Mouse (Mus musculus) embryo, embryonic 11.5 days (tissue): ENCODE results near the gene Hspb8.
A peak's percentile ranks its signal among the peaks of the same experiment; 100 is the strongest.

Experiments
- DNase-seq: peaks from one replicate; pipeline ENCODE4 v3.0.0-alpha.2; 2012; ENCODE audit warnings: low read depth, low spot score

The Hspb8 gene

DNA sequence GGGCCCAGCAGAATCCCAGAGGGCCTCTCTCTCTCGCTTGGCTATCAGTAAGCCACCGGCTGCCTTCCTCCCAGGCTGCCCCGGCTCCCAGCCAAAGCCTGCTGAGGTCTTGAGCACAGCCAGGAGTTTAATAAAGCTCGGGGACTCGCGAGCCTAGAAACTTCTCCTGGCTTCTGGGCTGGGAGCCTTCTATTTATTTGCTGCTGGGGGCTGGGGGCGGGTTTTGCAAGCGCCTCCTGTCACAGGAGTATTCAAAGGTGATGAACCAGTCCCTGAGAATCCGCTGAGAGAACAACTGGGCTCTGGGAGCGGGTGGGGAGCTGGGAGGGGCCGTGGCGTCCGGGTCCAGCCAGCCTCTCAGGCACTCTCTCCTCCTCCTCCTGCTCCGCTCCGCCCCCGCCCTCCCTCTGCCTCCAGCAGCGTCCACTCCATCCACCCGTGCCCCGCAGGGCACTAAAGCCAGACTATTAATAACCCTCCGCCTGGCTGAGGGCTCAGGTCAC, at the start of gene Hspb8:
Gene Hspb8 (minus strand): TSS at position 166 of the 503 bp plus-strand sequence.
- DNase-seq = peak; percentile 40

DNA sequence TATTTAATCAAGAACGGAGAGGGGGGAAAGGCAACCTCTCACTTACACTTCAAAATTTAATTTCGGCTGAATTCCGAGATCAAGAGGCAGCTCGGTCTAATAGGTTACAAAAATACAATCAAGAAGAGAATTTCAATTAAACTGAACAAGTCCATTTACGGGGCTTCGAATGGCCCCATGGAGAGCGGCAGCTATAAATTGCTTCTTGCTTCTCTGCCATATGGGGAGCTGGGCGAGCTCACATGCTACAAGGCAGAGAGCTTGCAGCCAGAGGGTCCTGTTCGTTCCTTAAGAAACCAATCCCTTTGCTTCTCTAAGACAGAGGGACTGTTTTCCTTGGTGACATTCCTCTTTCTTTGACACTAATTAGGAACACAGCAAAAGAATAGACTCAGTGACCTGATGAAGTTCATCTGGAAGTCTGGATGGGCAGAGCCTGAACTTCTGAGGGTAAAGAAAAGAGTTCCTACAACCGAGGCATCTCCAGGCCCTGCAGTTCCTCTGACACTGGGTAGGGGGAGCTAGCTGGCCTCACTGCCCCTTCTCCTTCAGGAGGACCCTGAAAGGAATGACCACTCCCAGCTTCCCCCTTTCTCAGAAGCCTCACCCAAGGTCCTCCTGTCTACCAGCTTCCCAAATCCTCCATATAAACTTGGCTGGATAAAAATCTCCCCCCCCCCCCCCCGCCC, 38.8 kb upstream of the Hspb8 start:
- DNase-seq = no peak

DNA sequence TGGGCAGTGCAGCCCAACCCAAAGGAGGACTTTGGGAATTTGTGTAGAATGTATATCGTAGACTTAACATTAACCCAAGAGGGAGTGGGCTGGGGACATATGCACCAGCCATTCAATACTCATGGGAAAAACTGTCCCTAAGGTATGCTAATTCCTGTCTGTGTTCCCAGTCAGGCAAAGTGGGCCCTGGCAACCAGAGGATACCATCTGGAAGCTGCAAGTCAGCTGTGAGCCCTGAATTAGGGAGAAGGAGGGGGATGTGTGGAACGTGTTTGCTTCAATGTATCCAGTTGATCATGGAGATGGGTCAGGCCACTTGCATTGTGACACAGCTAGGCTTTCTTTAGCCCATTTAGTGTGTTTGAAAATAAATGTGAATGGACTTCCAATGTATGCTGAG, 37.3 kb upstream of the Hspb8 start:
- DNase-seq = no peak

DNA sequence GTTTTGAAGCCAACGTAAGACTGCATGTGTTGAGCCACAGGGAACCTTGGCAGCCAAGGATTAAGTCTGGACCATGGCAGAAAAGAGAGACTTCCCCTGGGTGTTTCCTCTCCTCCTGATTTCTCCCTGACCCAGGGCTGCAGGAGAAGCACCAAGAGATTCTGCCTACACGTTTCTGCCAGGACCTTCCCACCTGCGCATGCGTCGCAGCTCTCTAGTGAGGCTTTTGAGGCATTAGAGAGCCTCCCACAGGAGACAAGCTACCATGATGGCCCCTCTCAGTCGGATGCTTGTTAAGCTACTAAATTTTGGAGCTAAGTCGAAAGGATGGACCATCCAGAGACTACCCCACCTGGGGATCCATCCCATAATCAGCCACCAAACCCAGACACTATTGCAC, 35.1 kb upstream of the Hspb8 start:
- no peak for DNase-seq

DNA sequence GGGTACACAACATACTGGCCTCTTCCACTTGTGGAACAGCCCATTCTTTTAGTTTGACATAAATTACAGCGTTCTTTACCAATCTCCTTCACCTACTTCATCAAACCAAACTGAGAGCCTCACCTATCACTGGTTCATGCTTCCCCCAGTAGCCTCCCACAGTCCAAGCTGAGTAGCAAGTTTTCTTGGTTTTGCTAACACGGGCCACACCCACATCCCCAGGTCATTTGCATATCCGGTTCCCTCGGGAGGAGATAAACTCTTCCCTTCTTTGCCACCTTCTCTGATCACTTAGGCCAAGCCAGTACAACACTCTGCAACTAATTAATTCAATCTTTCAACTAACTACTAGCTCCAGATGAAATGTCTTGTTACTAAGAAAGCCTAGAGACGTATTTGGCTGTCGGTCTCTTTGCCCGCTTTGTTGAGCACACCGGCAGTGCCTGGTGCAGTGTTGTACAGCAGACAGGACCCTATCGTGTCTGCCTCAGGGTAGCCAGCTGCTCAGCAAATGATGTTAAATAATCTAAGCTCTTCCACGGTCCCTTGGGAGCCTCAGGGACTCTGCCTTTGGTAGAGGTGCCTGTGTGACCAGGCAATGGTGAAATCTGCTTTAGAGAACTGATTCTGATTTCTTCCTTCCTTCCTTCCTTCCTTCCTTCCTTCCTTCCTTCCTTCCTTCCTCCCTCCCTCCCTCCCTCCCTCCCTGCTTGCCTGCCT, 34.3 kb upstream of the Hspb8 start:
- DNase-seq = no peak

DNA sequence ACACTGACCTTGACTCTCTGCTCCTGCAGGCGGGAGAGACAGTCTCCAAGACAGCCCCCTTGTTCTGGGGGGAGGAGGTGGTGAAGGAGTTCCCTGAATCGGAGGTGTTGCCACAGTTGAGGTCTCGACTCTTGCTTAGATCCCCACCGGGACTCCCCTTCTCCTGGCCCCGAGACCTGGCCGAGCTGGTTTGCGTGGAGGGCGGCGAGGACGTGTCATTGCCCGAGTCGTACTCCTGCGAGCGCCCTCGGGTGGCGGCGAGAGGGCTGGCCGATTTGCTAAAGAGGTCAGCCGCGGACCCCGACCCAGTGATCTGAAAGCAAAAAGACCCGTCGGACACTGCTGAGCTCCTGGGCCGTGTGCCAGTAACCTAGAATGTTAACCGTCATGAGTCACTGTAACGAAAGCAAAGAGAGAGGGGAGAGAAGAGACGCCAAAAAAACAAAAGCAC, 30.8 kb upstream of the Hspb8 start:
- peak; percentile 26 for DNase-seq

DNA sequence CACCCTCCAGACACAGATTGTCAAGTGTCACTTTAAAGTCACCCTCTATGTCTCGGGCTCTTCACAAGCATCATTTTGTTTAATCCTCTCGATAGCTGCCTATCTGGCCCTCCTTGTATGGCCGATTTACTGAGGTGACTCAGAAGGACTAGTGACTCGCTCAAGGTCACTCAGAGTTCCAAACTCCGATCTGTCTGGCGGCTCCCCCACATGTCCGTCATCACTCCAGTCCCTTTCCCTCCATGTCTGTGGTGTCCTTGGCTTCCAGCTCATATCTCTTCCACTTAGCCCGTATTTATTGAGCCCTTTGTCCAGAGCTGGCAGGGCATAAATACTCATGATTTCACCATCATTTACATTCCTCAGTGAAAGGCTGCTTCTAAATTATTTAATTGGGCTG, 28.2 kb upstream of the Hspb8 start:
- DNase-seq = no peak

DNA sequence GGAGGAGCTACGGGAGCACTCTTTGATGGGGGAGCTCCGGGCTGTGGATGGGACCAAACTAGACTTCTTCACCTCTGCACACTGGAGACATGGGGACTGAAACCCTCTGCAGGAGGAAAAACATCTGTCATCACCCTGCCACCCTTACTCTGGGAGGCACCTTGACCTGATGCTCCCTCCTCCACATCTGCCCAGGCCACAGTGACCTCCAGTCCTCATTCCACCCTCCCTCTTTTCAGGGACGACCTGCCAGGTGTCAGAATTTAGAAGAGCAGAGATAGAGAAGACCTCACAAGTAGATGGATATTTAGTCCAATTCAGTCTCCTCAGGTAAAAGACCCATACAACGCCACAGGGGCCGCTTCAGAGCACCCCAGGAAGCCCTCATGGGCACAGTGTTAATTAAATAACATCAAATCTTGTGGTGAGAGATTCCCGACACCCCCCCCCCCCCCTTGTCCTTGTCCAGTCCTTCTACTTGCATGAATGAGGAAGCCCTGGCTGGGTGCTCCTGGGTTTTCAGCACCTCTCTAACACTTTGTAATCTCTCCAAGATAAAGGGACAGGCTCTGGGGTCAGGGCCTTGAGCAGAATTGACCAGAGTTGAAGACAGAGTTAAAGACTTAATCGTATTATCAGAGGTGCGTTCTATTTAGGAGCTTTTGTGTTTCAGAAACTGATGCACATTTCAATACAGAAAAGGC, 27.0 kb upstream of the Hspb8 start:
- DNase-seq = no peak

DNA sequence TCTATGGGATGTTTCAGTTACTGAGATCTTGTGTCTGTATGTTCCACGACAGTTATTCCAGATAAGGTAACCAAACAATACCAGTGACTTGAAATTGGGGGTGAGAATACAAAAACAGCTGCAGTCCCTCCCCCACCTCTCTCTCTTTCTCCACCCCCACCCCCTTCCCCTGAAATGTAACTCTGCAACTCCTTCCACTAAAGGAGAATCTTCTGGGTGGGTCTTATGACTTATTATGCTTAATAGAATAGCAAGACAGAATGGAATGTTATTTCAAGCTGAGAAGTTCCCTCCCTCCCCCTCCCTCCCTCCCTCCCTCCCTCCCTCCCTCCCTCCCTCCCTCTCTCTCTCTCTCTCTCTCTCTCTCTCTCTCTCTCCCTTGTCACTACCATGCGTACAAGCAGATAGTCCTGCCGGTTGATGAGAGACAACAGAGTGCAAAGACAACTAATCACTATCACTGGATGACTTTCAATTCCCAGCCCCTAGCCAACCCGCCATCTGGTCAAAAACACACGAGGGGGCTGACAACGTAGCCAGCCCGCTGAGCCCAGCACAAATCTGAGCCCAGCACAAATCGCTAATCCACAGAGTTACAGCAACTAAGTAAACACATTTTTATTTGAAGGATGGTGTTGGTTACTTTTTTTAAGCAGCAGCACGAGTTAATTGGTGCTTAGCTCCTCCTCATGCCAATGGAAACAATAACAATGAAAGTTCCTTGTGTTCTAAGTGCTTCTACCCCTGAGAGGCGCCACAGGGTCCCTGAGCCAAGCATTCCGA, 25.9 kb upstream of the Hspb8 start:
- no peak for DNase-seq

DNA sequence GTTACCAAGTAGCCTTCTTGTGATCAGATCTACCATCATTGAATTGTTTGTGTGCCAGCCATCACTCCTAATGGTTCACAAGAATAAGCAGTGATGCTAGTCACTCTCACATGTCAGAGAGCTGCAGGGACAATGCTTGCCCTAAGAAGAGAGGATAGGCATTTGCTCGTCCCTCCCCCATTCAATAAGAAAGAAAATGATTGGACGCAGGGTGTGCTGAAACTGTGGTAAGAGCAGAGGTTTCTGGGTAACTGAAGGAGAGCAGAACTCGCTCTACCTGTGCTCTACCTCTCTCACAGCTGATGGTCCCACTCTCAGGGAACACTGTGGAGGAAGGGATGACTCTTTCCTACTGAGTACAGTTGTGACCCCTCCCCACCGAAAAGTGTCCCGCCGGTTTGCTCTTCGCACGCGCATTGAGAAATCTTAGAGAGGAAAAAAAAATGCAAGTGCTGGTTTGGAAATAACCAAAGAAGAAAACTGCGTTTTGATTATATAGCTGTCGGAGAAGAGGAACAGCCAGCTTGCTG, 25.2 kb upstream of the Hspb8 start:
- no peak for DNase-seq

DNA sequence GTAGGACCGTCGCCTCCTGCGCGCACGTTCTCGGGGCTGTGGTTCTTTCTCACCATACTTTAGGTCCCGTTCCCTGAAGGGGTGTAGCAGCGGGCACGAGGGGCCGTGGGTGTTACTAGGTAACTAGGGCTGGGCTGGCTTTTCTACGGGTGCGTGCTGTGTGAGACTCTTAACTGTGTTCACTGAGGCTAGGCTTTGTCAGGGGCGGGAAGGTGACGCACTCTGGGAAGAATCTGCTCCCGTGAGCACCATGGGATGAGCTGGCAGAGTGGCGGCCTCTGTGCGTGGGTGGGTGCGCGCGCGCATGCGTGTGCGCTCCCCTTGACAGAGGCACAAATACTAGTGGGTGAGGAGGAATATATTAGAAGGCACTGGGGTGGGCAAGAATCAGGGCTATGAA, 23.9 kb upstream of the Hspb8 start:
- no peak for DNase-seq

DNA sequence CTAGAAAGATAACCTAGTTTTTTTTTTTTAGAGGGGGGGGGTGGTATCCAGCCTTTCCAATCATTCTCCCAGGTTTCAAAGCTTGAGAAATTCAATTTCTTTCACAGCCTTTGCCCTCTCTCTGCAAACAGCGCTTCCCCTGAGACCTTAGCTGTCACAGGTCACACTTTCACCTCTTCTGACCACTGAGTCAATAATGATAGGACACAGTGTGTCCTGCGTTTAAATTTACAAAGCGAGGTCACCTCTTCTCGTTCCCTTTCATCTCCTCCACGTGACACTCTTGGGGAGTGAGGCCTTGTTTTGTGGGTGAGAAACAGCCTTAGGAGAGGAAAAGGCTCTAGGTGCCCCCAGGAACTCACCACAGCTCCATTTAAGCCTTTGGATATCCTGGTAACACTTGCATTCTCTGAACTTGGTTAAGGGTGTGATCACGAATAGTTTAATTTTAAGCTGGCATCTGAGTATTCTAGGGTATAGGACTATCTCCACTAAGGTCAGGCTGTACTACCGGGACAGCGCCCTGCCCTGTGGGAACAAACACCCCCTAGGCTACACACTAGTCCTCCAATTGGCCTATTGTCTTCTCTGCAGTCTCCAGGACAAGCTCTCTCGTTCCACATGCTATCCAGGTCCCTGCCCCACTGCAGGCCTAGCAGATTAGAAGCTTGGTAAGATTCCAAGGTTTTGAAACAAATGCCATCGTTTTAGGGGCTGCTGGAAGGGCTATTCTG, 23.1 kb upstream of the Hspb8 start:
- DNase-seq = no peak

DNA sequence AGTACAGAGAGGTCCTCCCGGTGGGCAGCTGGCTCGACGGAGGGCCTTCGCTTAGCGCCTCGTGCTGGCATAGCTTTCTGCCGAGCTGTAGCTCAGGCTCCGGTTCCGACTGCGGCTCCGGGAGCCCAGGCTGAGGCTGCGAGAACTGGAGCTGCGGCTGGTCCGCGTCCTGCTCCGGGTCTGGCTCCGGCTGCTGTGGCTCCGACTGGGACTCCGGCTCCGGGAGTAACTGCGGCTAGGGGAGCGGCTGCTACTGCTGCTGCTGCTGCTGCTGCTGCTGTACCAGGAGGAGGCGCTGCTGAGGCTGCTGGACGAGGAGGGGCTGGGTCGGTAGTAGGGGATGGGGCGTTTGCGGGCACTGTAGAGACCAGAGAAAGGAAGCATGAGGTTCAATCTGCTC, 21.9 kb upstream of the Hspb8 start:
- no peak for DNase-seq

DNA sequence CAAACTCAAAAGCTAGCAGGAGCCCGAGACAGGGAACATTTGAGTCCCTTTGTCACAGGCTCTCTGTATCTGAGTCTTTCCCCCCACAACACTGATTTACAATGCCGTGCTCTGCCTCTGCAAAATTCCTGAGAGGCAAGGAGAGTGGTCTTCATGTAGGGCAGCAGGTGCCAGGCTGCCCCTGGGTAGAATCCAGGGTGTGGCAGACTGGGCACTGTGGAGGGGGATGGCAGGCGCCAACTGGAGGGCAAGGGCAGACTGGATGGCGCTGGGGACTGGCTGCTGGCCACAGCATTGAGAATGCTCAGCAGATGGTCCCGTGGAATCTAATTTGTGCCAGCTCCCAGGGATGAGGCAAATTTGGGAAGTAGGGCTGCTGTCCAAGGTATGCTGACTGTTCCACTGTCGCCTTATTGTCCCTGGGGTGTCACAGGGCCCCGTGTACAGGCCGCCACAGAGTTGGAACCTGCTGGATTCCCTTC, 20.8 kb upstream of the Hspb8 start:
- DNase-seq = no peak

DNA sequence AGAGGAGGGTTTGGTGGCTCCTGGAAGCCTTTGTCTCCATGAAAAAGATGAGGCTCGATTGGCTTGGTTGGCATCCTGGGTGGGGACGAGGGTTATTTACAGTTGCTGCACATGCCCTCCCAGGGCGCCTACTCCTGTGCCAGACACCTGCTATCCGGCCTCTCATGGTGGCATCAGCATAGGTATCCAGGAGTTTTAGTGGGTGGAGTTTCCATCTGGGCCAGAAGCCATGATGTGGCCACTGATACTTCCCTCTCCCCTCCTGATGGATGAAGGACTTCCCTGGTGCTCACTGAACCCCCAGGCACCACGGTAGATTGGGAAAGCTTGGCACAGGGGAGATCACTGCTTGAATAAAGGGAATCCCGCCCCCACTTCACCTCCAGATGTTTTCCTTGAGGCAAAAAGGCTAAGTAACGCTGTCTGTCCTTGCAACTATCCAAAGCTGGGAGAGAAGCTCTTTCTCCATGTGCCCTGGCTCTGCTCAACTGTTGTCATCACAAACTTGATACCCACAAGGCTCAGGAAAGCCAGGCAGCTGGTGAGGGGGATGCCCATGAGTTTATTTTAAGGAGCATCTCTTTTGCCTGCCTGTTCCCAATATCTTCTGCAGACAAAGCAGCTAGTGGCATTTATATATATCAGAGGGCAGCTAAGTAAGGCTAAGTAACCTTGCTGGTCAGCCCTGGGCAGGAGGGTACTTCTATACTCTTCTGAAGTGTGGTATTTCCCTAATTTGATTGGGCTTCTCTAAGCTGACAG, 20.2 kb upstream of the Hspb8 start:
- no peak for DNase-seq

DNA sequence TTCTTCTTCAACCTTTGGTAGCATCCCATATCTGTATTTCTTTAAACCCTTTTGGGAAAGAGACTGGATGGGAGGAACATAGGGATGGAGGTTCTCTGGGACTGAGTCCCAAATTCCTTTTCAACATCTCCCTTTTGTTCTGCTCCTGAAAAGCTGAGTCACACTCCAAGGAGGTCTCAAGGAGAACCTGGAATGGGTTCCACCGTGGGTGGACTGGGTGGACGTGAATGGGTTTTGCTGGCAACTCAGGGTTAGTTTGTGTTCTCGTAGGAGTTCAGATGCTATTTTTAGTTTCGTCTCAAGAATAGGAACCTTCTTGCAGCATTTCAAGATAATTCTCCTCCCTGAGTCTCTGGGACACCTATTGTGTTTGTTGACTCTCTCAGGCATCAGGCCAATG, 17.6 kb upstream of the Hspb8 start:
- DNase-seq = no peak

DNA sequence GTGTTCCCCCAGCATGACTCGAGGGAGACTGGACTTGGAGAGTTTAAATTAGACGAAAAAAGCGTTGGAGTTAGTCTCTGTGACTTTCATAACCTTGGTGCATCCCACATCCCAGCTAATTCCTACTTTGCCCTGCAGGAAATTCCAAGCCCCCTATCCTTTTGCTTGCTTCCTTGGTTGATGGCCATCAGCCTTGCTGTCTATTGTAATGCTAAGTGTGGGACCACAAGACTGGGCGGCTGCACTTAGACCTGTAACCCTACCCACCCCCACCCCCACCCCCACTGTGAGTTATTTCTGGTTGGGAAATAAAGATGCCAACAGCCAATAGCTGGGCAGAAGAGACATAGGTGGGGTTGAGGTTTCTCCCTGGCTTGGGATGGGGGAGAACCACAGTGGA, 15.7 kb upstream of the Hspb8 start:
- no peak for DNase-seq

DNA sequence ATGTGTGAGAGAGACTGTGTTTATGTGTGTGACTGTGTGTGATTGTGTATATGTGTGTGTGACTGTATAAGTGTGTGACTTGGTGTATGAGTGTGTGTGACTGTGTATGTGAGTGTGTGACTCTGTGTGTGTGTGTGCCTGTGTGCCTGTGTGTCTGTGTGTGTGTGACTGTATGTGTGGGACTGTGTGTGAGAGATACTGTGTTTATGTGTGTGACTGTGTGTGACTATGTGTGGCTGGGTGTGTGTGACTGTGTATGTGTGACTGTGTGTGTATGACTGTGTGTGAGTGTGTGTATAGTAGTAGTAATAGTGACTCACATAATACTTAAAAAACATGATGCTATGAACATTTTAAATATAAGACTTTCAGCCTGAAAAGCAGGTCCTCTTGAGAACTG, 13.5 kb upstream of the Hspb8 start:
- DNase-seq = no peak

DNA sequence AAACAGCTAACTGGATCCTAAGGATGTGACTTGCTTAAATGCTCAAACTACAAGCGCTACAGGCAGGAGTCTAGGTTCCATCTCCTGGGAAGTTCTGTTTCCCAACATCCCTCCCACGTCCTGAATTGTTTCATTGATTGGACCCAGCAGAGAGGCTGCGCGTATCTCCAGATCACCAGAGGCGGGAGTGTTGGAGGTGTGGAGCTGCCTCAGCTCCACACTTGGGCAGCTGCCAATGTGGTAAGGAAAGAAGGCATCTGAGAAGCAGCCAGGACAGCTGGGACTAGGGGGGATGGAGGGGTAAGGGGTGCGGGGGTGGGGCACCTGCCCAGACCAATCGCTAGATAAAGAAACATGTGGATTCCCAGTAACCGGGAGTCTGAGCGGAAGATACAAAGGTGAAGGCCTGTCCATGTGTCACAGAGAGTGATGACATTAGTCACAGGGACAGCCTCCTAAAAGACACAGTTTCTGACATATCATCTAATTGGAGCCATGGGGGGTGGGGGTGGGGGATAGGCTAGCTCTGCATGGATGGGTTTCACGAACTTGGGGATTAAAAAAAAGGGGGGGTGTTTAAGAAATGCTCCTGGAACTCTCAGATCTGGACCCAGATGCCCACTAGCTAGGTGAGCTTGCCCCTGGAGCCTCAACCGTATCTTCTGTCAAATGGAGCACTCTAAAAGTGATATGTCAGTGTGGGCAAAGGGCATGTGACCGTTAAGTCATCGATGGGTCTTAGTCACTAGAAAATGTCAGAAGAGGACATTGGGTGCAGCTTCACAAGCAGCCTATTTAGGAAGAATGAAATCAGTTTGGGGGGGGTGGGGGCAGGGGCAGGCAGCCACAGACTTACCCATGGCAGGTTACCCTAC, 12.5 kb upstream of the Hspb8 start:
- no peak for DNase-seq
